Mouse (Mus musculus): ENCODE data around the gene Nrxn3.

Gene Nrxn3

DNA sequence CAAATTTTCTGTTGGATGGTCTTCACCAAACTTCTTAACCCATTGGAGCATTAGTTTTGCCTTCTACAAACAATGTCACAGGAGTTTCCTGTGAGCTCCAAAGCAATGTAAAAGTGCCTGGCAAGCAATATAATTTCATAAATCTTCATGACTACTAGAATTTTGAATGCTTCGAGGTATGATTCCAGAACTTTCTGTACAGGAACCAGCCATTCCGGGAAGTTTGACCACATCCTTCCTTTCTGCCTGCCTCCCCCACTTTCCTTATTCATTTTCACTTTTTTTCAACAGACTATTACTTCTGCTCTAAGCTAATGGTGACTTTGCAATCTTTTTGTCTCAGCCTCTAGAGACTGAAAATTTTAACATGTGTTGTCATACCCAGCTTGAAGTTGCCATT is 1218.1 kb downstream of the Nrxn3 start:
- no peak for DNase-seq (ENCODE audit: low read depth, low spot score)
- no peaks in the 10 kb centered on the region for H3K36me3 ChIP-seq (ENCODE audit: control insufficient read depth, insufficient read depth, low read length, poor library complexity, severe bottlenecking)
- H3K27me3 ChIP-seq (ENCODE audit: control insufficient read depth, insufficient read depth, low read length, poor library complexity, severe bottlenecking), result no peaks in the 10 kb centered on the region

DNA sequence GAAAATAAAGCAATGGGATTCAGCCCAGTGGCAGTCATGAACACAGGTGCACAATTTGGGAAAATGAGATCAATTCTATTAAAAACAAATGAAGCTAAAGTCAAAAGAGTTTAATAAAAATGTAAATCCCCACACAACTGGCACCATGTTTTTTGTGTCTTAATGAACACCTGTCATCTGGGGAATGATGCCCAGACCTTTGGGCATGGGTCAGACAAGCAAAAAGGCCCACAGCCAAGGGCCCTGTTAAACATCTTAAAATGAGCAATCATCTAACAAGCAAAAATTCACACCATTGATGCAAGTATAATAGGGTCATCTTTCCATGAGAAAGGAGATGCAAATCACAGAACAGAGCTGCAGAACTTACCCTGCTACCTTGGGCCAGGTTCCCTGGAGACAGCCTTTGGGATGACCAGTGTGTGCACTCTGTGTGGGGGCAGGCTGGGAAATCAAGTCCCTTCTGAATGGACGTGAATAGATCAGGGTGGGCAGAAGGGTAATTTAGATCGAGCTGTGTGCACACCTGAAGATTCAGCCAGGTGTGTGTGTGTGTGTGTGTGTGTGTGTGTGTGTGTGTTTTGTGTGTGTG is 1223.3 kb downstream of the Nrxn3 start:
- no peak for DNase-seq (ENCODE audit: low read depth, low spot score)
- H3K27me3 ChIP-seq (ENCODE audit: control insufficient read depth, insufficient read depth, low read length, poor library complexity, severe bottlenecking), result no peaks in the 10 kb centered on the region
- H3K36me3 ChIP-seq (ENCODE audit: control insufficient read depth, insufficient read depth, low read length, poor library complexity, severe bottlenecking), result no peaks in the 10 kb centered on the region

DNA sequence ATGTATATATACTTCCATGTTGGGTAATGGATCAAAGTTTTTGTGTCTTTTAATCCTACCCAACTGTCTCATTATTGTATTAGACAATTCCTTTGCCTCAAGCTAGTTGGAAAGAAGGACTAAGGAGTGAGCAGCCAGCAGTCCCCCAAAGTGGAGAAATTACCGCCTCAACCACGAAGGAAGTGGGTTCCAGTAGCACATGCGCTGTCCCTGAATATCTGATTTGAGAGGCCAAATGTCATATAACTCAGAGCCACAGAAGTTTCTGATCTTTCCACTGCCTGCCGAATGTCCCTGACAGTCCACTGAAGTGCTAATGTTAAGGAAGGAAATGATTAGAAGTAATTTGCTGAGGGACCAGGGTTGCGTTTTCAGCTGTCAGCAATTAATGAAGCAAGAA is 1223.8 kb downstream of the Nrxn3 start:
- no peaks in the 10 kb centered on the region for H3K36me3 ChIP-seq (ENCODE audit: control insufficient read depth, insufficient read depth, low read length, poor library complexity, severe bottlenecking)
- no peaks in the 10 kb centered on the region for H3K27me3 ChIP-seq (ENCODE audit: control insufficient read depth, insufficient read depth, low read length, poor library complexity, severe bottlenecking)
- DNase-seq (ENCODE audit: low read depth, low spot score), result no peak

DNA sequence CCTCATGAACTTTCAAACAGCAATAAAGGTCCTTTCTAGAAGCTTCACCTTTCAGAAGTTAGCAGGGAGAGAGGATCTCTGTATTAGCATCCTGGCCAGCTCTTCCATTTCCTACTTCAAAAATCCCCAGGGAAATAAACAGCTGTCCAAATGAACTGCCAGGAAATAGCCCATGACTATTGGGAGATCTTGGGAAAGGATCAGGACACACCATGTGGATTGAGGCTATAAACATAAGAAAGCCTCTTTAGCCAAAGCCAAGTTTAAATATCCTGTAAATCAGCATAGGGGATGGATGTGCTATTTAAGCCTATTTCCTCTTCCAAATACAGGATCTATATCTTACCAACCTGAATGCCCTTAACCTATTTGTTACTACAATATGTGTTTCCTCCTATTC is 1230.6 kb downstream of the Nrxn3 start:
- DNase-seq (ENCODE audit: low read depth, low spot score), result no peak
- Histone ChIP-seq H3K27me3 (ENCODE audit: control insufficient read depth, insufficient read depth, low read length, poor library complexity, severe bottlenecking) (no peaks in the 10 kb centered on the region), H3K36me3 (ENCODE audit: control insufficient read depth, insufficient read depth, low read length, poor library complexity, severe bottlenecking) (no peaks in the 10 kb centered on the region)

- no peaks in the 10 kb centered on the region for H3K27me3 ChIP-seq (ENCODE audit: control insufficient read depth, insufficient read depth, low read length, poor library complexity, severe bottlenecking)
- DNase-seq (ENCODE audit: low read depth, low spot score), result no peak
- no peaks in the 10 kb centered on the region for H3K36me3 ChIP-seq (ENCODE audit: control insufficient read depth, insufficient read depth, low read length, poor library complexity, severe bottlenecking)
Measured at GRCm38 (mm10) chr12:89953649-89954048, 1231.0 kb downstream of the Nrxn3 start.

DNA sequence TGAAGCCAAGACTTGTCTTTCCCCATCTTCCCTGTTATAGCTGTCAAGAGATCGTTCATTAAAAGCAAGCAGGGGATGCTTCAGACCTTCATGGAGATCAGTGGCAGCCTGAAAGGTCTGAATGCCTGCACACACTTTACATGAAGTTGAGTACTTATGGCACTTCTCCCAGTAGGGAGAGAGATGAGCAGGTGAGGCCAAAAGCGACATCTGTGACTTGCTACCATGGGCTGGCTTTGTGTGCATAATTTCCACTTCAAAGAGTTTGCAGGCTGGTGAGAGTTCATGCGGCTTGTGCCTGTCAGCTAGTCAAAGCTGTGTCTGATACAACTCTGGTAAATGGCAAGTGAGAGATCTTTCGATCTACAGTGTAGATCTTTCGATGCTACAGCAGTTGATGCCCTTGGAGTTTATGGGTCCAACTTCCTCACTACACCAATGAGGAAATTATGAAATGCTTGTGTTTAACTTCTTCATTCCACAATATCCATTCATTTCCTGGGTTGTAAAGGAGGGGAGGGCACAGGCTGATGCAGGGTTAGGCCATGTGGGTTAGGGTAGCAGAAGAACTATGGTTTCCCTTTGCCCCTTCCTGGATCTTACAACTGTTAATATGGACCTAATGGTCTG is 1231.9 kb downstream of the Nrxn3 start:
- Histone ChIP-seq H3K27me3 (ENCODE audit: control insufficient read depth, insufficient read depth, low read length, poor library complexity, severe bottlenecking) (no peaks in the 10 kb centered on the region), H3K36me3 (ENCODE audit: control insufficient read depth, insufficient read depth, low read length, poor library complexity, severe bottlenecking) (no peaks in the 10 kb centered on the region)
- no peak for DNase-seq (ENCODE audit: low read depth, low spot score)

GRCm38 (mm10) chr12:89963073-89963472 is 1240.4 kb downstream of the Nrxn3 start:
- Histone ChIP-seq H3K27me3 (ENCODE audit: control insufficient read depth, insufficient read depth, low read length, poor library complexity, severe bottlenecking) (no peaks in the 10 kb centered on the region), H3K36me3 (ENCODE audit: control insufficient read depth, insufficient read depth, low read length, poor library complexity, severe bottlenecking) (no peaks in the 10 kb centered on the region)
- DNase-seq (ENCODE audit: low read depth, low spot score), result no peak

DNA sequence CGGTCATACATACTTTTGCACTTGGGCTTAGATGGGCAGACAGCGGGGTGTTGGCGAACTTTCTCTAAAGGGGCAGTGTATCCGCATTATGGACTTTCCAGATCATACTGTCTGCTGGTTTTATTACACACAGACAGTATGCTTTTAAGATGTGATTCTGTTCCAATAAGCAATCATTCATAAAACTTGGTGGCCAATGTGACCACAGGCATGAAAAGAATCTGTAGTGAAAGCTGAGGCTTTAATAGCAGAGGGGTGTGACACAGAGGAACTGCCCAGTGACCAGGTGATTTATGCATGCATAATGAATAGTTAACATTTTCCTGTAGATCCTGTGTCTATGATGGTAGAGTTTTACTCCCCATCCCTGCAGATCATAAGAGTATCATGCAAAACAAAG is 1254.0 kb downstream of the Nrxn3 start:
- Histone ChIP-seq H3K27me3 (ENCODE audit: control insufficient read depth, insufficient read depth, low read length, poor library complexity, severe bottlenecking) (no peaks in the 10 kb centered on the region), H3K36me3 (ENCODE audit: control insufficient read depth, insufficient read depth, low read length, poor library complexity, severe bottlenecking) (no peaks in the 10 kb centered on the region)
- DNase-seq (ENCODE audit: low read depth, low spot score), result no peak

DNA sequence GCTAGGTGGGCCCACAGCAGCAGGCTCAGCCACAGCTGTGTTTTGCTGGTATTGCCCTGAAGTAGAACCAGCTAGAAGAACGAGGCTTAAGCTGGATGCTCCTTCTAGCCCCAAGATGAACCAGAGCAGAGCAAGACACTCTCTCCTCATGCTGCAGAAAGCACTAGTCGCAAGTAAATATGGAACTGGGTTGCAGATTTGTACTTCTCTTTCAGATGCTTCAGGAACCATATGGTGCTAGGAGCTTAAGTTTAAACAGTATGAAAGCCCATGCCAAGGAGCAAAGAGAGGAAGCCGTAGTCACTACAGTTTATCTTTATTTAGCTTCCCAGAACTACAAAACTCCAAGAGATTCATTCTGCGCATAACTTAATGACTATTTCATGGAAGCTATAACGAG is 1254.8 kb downstream of the Nrxn3 start:
- DNase-seq (ENCODE audit: low read depth, low spot score), result no peak
- no peaks in the 10 kb centered on the region for H3K27me3 ChIP-seq (ENCODE audit: control insufficient read depth, insufficient read depth, low read length, poor library complexity, severe bottlenecking)
- H3K36me3 ChIP-seq (ENCODE audit: control insufficient read depth, insufficient read depth, low read length, poor library complexity, severe bottlenecking), result no peaks in the 10 kb centered on the region

DNA sequence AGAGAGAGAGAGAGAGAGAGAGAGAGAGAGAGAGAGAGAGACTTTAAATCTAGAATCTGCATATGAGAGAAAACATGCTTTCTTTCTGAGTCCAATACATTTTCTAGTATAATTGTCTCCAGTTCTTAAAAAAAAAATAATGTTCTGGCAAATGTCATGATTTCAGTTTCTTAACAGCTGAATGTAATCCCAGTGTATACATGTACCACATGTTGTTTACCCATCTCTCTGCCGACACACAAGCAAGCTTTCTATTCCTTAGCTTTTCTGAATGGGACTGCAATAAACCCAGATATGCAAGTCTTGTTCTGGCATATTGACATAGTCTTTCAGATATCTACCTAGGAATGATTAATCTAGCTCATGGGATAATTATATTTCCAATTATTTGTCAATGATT is 1256.5 kb downstream of the Nrxn3 start:
- no peak for DNase-seq (ENCODE audit: low read depth, low spot score)
- H3K36me3 ChIP-seq (ENCODE audit: control insufficient read depth, insufficient read depth, low read length, poor library complexity, severe bottlenecking), result no peaks in the 10 kb centered on the region
- H3K27me3 ChIP-seq (ENCODE audit: control insufficient read depth, insufficient read depth, low read length, poor library complexity, severe bottlenecking), result no peaks in the 10 kb centered on the region

DNA sequence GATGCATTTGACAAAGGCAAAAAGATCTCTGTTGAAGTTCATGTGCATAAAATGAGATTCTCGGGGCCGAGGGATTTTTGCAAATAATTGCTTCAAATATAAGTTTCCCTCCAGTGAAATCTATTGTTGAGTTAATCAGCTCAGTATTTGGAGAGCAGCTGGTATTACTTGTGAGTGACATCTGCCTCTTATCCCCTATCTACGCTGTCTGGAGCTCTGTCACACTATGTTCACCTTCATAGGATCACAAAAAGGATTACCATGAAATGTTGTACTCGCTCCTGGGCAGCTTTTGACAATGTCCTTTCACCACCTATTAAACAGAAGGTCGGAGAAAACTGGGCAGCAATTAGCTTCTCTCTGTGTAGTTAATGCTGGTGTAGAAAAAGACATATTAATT is 1259.8 kb downstream of the Nrxn3 start:
- Histone ChIP-seq H3K36me3 (ENCODE audit: control insufficient read depth, insufficient read depth, low read length, poor library complexity, severe bottlenecking) (no peaks in the 10 kb centered on the region), H3K27me3 (ENCODE audit: control insufficient read depth, insufficient read depth, low read length, poor library complexity, severe bottlenecking) (no peaks in the 10 kb centered on the region)
- DNase-seq (ENCODE audit: low read depth, low spot score), result no peak

- no peaks in the 10 kb centered on the region for H3K36me3 ChIP-seq (ENCODE audit: control insufficient read depth, insufficient read depth, low read length, poor library complexity, severe bottlenecking)
- H3K27me3 ChIP-seq (ENCODE audit: control insufficient read depth, insufficient read depth, low read length, poor library complexity, severe bottlenecking), result no peaks in the 10 kb centered on the region
- DNase-seq (ENCODE audit: low read depth, low spot score), result no peak
Measured at GRCm38 (mm10) chr12:89983399-89983798, 1260.7 kb downstream of the Nrxn3 start.

- DNase-seq (ENCODE audit: low read depth, low spot score), result no peak
- Histone ChIP-seq H3K27me3 (ENCODE audit: control insufficient read depth, insufficient read depth, low read length, poor library complexity, severe bottlenecking) (no peaks in the 10 kb centered on the region; the same call in 1 of the 2 replicates), H3K36me3 (ENCODE audit: control insufficient read depth, insufficient read depth, low read length, poor library complexity, severe bottlenecking) (no peaks in the 10 kb centered on the region)
Measured at GRCm38 (mm10) chr12:89986219-89986618, 1263.5 kb downstream of the Nrxn3 start.

DNA sequence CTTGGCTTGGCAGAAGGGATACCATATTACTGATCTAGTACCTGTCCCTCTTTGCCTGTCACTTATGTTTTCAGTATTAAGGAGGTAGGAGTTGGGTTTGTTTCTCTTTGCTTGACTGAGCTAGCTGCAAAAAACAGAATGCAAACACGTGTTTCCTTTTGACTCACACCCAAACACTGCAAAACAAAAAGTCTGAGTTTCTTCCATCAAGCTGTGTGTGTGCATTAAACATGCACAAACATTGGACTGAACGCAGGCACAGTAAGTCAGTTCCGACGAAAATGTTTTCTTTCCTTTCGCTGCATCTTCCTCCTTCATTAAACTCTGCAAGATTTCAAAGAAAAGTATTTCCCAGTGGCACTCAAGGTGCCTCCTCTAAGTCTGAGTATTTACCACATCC is 1270.6 kb downstream of the Nrxn3 start:
- Histone ChIP-seq H3K27me3 (ENCODE audit: control insufficient read depth, insufficient read depth, low read length, poor library complexity, severe bottlenecking) (no peaks in the 10 kb centered on the region; the same call in 1 of the 2 replicates), H3K36me3 (ENCODE audit: control insufficient read depth, insufficient read depth, low read length, poor library complexity, severe bottlenecking) (no peaks in the 10 kb centered on the region)
- DNase-seq (ENCODE audit: low read depth, low spot score), result no peak

DNA sequence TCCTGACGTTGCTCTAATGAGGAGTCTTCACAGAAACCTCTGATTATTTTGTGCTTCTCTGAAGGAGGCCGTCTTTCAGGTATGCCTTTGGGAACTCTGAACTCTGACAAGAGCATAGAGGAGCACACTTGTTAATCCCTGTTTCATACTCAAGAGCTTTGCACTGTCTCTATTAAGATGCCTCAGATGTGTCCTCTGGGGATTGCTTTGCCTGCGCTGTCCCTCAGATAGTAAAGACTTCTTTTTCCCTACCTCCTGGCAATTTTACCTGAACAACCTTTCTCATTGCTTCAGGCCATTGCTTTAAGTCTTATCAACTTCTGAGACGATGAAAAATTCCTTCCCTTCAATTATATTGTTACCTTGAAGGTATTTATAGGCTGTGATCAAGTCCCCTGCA is 1272.7 kb downstream of the Nrxn3 start:
- Histone ChIP-seq H3K36me3 (ENCODE audit: control insufficient read depth, insufficient read depth, low read length, poor library complexity, severe bottlenecking) (no peaks in the 10 kb centered on the region), H3K27me3 (ENCODE audit: control insufficient read depth, insufficient read depth, low read length, poor library complexity, severe bottlenecking) (no peaks in the 10 kb centered on the region; the same call in 1 of the 2 replicates)
- DNase-seq (ENCODE audit: low read depth, low spot score), result no peak

DNA sequence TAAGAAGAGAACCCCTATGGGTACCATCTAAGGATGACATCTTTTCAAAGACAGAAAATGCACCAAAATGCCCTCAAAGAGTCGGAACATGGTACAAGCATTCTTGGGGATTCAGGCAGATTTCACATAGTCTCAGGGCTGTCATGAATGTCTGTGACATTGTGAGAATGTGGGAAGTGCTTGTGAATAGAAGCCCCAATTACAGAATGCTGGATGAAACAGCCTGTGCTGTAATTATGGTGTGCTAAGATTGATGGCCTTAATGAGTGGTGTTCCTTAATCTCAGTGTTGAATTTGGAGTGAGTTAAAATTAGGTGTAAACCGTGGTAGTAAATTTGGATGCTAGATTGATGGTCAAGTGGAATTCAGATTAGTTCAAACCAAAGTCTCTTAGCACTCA is 1287.6 kb downstream of the Nrxn3 start:
- H3K27me3 ChIP-seq (ENCODE audit: control insufficient read depth, insufficient read depth, low read length, poor library complexity, severe bottlenecking), result no peaks in the 10 kb centered on the region; the same call in 1 of the 2 replicates
- no peaks in the 10 kb centered on the region for H3K36me3 ChIP-seq (ENCODE audit: control insufficient read depth, insufficient read depth, low read length, poor library complexity, severe bottlenecking)
- DNase-seq (ENCODE audit: low read depth, low spot score), result no peak
